Mouse (Mus musculus) thymus, postnatal 0 days (tissue): ENCODE data around the gene Kif1bp. TPM values are rescaled to one million over a fixed set of nuclear protein-coding genes. Genes with fewer than 3 reads are reported as not detected.
"Not testable (repeated sequence)": the region's sequence is repeated elsewhere in the genome, so short reads cannot be mapped to it uniquely, and the experiment has no call there.

Experiments
- DNase-seq: peaks from one replicate; pipeline ENCODE4 v3.0.0-alpha.2; 2015; ENCODE audit warnings: low spot score
- polyA plus RNA-seq: library from polyadenylated mRNA; unstranded; fragments of >200 nt; fragmentation: Nextera tagmentation; extraction: Ambion mirVana; gene quantifications from 2 replicates; pipeline ENCODE4 v1.2.1, GENCODE M21; 2015

The Kif1bp gene
- 24.2 and 26.5 TPM in 2 replicates for polyA plus RNA-seq

DNA sequence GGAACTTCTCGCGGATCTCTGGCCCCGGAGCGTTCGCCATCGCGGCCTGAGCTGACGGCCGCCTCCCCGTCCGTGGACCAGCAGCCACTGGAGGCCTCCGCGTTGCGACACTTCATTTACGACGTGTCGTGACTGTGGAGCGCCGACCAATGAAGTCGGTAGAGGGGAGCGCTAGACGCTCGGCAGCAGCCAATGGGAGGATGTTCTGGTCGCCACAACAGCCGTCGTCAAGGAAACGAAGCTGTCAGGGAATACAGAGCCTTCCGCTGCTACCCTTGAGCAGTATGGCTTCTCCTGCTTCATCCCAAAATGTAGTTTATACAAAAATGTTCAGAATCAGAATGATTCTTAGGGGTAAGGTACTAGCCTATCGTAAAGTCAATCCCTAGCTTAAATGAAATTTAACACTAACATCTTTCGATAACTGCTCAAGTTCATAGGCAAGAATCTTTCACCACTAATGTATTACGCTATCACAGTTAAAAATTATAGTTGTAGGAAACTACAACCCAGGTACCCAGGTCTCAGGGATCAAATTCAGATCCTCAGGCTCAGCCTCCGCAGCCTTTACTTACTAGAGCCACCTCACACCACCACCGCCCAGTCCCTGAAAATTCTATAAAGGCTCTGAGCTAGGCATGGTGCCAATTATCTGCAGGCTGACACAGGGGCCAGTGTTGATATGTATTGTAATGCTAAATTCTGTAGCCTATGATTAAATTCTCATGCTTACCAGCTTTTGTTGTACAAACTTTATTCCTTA, at the start of gene Kif1bp:
TSS of gene Kif1bp (minus strand) at position 120 of the 763 bp plus-strand sequence.
- DNase-seq = peak; percentile 97

GRCm38 (mm10) chr10:62604161-62604560, 25.9 kb upstream of the Kif1bp start:
- DNase-seq = no peak

DNA sequence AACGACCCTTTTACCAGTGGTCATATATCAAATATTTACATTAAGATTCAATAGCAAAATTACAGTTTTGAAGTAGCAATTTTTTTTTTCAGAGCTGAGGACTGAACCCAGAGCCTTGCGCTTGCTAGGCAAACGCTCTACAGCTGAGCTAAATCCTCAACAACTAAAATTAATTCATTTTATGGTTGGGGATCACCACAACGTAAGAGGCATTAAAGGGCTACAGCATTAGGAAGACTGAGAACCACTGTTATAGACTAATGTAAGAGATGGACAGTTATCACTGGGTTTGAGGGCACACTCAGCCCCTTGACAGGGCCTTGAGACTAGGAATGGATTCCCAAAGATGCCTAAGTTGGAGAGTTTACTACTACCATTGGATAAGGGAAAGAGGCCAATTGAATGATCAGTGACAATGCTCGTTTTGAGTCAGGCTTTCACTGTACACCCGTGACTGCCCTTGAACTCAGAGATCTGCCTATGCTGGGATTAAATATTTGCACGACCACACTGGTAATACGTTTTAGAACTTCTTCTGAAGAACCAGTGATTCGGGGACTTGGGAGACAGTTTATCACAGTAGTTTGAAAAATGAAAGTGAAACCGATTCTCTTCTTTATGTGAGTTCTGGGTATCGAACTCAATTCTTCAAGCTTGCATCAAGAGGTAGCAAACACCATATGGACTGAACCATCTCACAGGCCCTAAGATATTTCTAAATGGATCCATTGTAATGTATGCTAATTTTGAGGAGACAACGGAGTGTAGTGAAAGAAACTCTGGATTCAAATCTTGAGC, 25.2 kb upstream of the Kif1bp start:
- no peak for DNase-seq

GRCm38 (mm10) chr10:62602177-62603040, 24.2 kb upstream of the Kif1bp start, which contains the start of gene Ddx21:
Gene Ddx21 (minus strand): TSS chr10:62602281.
- DNase-seq = peak; percentile 95

- no peak for DNase-seq
Observed at GRCm38 (mm10) chr10:62601833-62602176, 23.5 kb upstream of the Kif1bp start.

DNA sequence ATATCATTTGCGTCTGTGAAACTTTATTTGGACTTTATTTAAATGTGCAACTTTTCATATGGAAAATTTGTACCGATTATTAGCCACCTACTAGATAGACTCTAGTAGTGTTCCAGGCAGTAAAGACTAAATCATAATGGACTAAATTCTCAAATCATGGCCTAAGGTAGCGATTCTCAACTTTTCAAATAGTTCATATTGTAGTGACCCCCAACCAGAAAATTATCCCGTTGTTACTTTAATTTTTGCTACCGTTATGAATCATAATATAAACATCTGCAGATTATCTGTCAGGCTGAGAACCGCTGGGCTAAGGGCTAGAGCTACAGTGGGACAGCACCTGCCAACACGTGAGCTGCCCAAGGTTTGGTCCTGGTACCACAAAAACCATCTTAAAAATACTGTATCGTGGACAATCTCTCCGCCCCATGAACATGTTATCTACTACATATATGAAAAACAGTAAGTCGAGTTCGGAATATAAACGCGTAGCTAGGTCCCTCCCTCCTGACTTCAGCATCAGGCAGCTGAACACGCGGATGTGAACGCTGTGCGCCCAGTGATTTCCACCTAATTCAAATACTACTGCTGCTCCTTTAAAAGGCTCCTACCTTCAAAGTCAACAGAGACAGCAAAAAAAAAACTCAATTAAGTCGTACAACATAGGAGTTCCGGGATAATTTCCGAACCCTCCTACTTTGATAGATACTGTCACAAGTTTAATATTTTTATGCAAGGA, 23.0 kb upstream of the Kif1bp start:
- DNase-seq = peak; percentile 22

- DNase-seq = no peak
Observed at GRCm38 (mm10) chr10:62600056-62600455, 21.8 kb upstream of the Kif1bp start.

- DNase-seq = not testable (repeated sequence)
Observed at GRCm38 (mm10) chr10:62599311-62599710, 21.1 kb upstream of the Kif1bp start.

DNA sequence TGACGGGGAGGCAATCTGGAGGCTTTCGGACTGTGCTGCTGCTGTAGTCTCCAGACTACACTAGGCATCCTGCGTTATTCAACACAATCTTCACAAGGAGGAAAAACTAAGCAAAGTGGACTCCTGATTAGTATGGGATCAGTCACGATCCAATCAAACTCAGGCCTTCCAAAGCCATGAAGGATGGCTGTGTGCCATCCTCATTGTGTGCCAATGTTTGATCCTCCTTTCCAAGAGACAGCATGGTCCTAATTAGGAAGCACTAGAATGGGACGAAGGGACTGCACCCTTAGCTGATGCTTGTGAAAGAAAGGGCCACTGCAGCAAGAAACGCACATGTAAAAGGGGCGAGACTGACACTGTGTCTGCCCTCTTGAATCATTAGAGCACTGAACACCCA, 14.2 kb upstream of the Kif1bp start:
- no peak for DNase-seq

- DNase-seq = peak; percentile 92
Observed at GRCm38 (mm10) chr10:62590200-62590599, 11.9 kb upstream of the Kif1bp start.

- no peak for DNase-seq
Observed at GRCm38 (mm10) chr10:62588616-62589015, 10.4 kb upstream of the Kif1bp start.

DNA sequence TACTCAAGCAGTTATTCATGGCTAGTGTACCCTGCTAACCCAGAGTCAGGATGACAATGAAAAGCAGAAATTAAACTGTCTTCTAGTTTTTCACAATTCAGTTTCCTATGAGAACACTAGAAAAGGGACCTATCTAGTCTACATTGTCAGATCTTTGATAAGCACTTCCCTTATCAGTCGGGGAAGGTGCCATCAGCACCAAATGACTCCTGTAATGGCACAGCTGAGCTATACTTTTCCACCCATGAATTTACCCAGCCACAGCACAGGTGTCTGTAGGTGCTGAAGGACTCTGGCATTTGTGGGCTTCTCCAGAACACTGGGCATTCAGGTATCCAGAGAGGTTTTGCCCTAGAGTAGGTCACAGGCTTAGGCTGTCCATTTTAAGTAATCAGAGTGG, 5.0 kb upstream of the Kif1bp start:
- no peak for DNase-seq

DNA sequence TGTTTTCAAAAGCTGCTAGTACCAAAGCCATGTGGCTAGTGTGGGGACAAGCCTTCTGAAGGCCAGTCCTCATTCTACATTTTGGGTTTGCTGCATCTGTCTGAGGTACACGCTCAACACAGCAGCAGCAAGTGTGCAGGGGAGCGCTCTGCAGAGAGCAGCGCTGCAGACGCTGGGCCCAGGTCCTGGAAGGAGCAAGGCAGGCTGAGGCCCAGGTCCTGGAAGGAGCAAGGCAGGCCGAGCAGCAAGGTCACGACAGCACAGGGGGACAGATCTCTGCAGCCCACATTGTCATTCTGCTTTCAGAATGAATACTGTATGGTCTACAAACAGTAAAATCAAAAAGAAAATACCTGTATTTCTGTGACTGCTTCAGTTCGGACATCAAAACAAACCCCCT, 4.4 kb upstream of the Kif1bp start:
- no peak for DNase-seq

DNA sequence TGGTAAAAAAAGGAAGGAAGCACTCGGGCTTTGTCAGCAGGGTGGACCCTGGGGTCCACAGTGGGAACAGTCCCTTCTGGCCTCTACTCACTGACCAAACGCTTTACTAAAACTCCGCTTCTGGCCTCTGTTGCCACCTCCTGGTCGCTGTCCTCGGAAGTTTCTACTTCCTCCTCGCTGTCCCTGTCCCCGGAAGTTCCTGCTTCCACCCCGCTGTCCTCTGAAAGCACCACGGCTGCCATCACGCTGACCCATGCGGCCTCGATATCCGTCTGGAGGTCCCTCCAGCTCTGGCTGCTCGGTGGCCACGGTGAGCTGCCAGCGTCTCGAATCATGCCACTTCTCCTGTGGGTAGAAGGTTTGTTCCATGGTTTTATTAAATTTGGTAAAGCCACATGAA, 4.0 kb upstream of the Kif1bp start:
- no peak for DNase-seq

DNA sequence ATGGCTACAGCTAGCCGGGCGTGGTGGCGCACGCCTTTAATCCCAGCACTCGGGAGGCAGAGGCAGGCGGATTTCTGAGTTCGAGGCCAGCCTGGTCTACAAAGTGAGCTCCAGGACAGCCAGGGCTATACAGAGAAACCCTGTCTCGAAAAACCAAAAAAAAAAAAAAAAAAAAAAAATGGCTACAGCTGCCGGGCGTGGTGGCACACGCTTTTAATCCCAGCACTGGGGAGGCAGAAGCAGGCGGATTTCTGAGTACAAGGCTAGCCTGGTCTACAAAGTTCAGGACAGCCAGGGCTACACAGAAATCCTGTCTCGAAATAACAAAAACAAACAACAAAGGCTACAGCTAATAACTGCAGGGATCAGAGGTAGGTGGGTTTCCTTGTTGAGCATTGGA, 872 bp upstream of the Kif1bp start:
- DNase-seq = not testable (repeated sequence)

GRCm38 (mm10) chr10:62577673-62578337, 452 bp downstream of the Kif1bp start:
- DNase-seq = no peak

GRCm38 (mm10) chr10:62575001-62575400, 3.3 kb downstream of the Kif1bp start:
- no peak for DNase-seq

GRCm38 (mm10) chr10:62570126-62570871, 8.0 kb downstream of the Kif1bp start:
- DNase-seq = no peak

GRCm38 (mm10) chr10:62568861-62569260, 9.4 kb downstream of the Kif1bp start:
- DNase-seq = no peak

- peak; percentile 35 for DNase-seq
Observed at GRCm38 (mm10) chr10:62557736-62558135, 20.5 kb downstream of the Kif1bp start.
